Mouse (Mus musculus): Measurements from ENCODE around the gene Piwil4. TPM values are rescaled to one million over a fixed set of nuclear protein-coding genes. Genes with fewer than 3 reads are reported as not detected.
"Not testable (repeated sequence)": the region's sequence is repeated elsewhere in the genome, so short reads cannot be mapped to it uniquely, and the experiment has no call there.

The Piwil4 gene
- polyA plus RNA-seq, 2 experiments = 0.08 to 0.18 TPM

GRCm38 (mm10) chr9:14717689-14718331 lies 22.7 kb downstream of the Piwil4 start:
- WGBS = 63% methylated on average over 14 of the region's 14 CpGs
- Histone ChIP-seq H3K9me3 (ENCODE audit: control insufficient read depth, low read length) (no peaks in the 10 kb centered on the region), H3K4me2 (replicated peaks; ENCODE audit: low read depth, low read length, severe bottlenecking) (no peak overlapping the region), H3K27ac (replicated peaks; ENCODE audit: low read depth, low read length) (no peak overlapping the region), H3K36me3 (ENCODE audit: control insufficient read depth, insufficient read depth, low read length) (no peaks in the 10 kb centered on the region), H3K9ac (ENCODE audit: low read depth, low read length, severe bottlenecking) (no peak overlapping the region), H3K27me3 (ENCODE audit: control insufficient read depth, insufficient read depth, low read length) (no peaks in the 10 kb centered on the region), H3K4me1 (ENCODE audit: control insufficient read depth, insufficient read depth, low read length) (no peaks in the 10 kb centered on the region), H3K4me3 (replicated peaks; ENCODE audit: low read length) (no peak overlapping the region)
- TF ChIP-seq POLR2A (IDR thresholded peaks at IDR 0.05; ENCODE audit: borderline replicate concordance, extremely low read depth, insufficient read depth, insufficient read length) = no peak
- no peak for DNase-seq (ENCODE audit: low spot score)
- ATAC-seq (ENCODE audit: low FRiP score, low read depth) = no peak; the same call in 1 of the 2 replicates

GRCm38 (mm10) chr9:14715258-14715657 lies 25.3 kb downstream of the Piwil4 start:
- TF ChIP-seq POLR2A (IDR thresholded peaks at IDR 0.05; ENCODE audit: borderline replicate concordance, extremely low read depth, insufficient read depth, insufficient read length) = no peak
- no peaks in the 10 kb centered on the region for H3K9me3 ChIP-seq (ENCODE audit: control insufficient read depth, low read length)
- no peaks in the 10 kb centered on the region for H3K36me3 ChIP-seq (ENCODE audit: control insufficient read depth, insufficient read depth, low read length)
- no peak overlapping the region for H3K4me3 ChIP-seq (replicated peaks; ENCODE audit: low read length)
- no peak overlapping the region for H3K4me2 ChIP-seq (replicated peaks; ENCODE audit: low read depth, low read length, severe bottlenecking)
- ATAC-seq (ENCODE audit: low FRiP score, low read depth) = no peak
- 79% methylated on average over 15 of the region's 15 CpGs for WGBS
- no peak overlapping the region for H3K9ac ChIP-seq (ENCODE audit: low read depth, low read length, severe bottlenecking)
- no peaks in the 10 kb centered on the region for H3K4me1 ChIP-seq (ENCODE audit: control insufficient read depth, insufficient read depth, low read length)
- H3K27ac ChIP-seq (replicated peaks; ENCODE audit: low read depth, low read length) = no peak overlapping the region
- no peak for DNase-seq (ENCODE audit: low spot score)
- H3K27me3 ChIP-seq (ENCODE audit: control insufficient read depth, insufficient read depth, low read length) = no peaks in the 10 kb centered on the region

GRCm38 (mm10) chr9:14710910-14711309 lies 29.6 kb downstream of the Piwil4 start:
- H3K4me1 ChIP-seq (ENCODE audit: control insufficient read depth, insufficient read depth, low read length) = no peaks in the 10 kb centered on the region

GRCm38 (mm10) chr9:14705321-14706162 lies 35.0 kb downstream of the Piwil4 start:
- H3K4me3 ChIP-seq (replicated peaks; ENCODE audit: low read length) = no peak overlapping the region
- H3K4me1 ChIP-seq (ENCODE audit: control insufficient read depth, insufficient read depth, low read length) = no peaks in the 10 kb centered on the region
- H3K4me2 ChIP-seq (replicated peaks; ENCODE audit: low read depth, low read length, severe bottlenecking) = no peak overlapping the region
- H3K9me3 ChIP-seq (ENCODE audit: control insufficient read depth, low read length) = no peaks in the 10 kb centered on the region
- H3K36me3 ChIP-seq (ENCODE audit: control insufficient read depth, insufficient read depth, low read length) = no peaks in the 10 kb centered on the region
- H3K27ac ChIP-seq (replicated peaks; ENCODE audit: low read depth, low read length) = no peak overlapping the region; the same call in 1 of the 2 replicates
- H3K9ac ChIP-seq (ENCODE audit: low read depth, low read length, severe bottlenecking) = no peak overlapping the region
- H3K27me3 ChIP-seq (ENCODE audit: control insufficient read depth, insufficient read depth, low read length) = no peaks in the 10 kb centered on the region
- TF ChIP-seq POLR2A (IDR thresholded peaks at IDR 0.05; ENCODE audit: borderline replicate concordance, extremely low read depth, insufficient read depth, insufficient read length) = no peak
- 53% methylated on average over 13 of the region's 13 CpGs for WGBS
- no peak for ATAC-seq (ENCODE audit: low FRiP score, low read depth)
- no peak for DNase-seq (ENCODE audit: low spot score)

More at GRCm38 (mm10) chr9:14710910-14711309, 29.6 kb downstream of the Piwil4 start:
- Histone ChIP-seq H3K4me3 (replicated peaks; ENCODE audit: low read length) (no peak overlapping the region), H3K4me2 (replicated peaks; ENCODE audit: low read depth, low read length, severe bottlenecking) (no peak overlapping the region), H3K27ac (replicated peaks; ENCODE audit: low read depth, low read length) (no peak overlapping the region), H3K9ac (ENCODE audit: low read depth, low read length, severe bottlenecking) (no peak overlapping the region), H3K9me3 (ENCODE audit: control insufficient read depth, low read length) (no peaks in the 10 kb centered on the region), H3K36me3 (ENCODE audit: control insufficient read depth, insufficient read depth, low read length) (no peaks in the 10 kb centered on the region), H3K27me3 (ENCODE audit: control insufficient read depth, insufficient read depth, low read length) (no peaks in the 10 kb centered on the region)
- no peak for TF ChIP-seq POLR2A (IDR thresholded peaks at IDR 0.05; ENCODE audit: borderline replicate concordance, extremely low read depth, insufficient read depth, insufficient read length)
- no peak for DNase-seq (ENCODE audit: low spot score)
- WGBS = 91% methylated on average over 3 of the region's 3 CpGs
- no peak for ATAC-seq (ENCODE audit: low FRiP score, low read depth)

- H3K4me3 ChIP-seq (replicated peaks; ENCODE audit: low read length); H3K36me3 ChIP-seq (ENCODE audit: control insufficient read depth, insufficient read depth, low read length); H3K4me1 ChIP-seq (ENCODE audit: control insufficient read depth, insufficient read depth, low read length); H3K27me3 ChIP-seq (ENCODE audit: control insufficient read depth, insufficient read depth, low read length); ATAC-seq (ENCODE audit: low FRiP score, low read depth); H3K9me3 ChIP-seq (ENCODE audit: control insufficient read depth, low read length); DNase-seq (ENCODE audit: low spot score); H3K27ac ChIP-seq (replicated peaks; ENCODE audit: low read depth, low read length); H3K9ac ChIP-seq (ENCODE audit: low read depth, low read length, severe bottlenecking); H3K4me2 ChIP-seq (replicated peaks; ENCODE audit: low read depth, low read length, severe bottlenecking): not testable (repeated sequence)
- 88% methylated on average over 1 of the region's 1 CpGs for WGBS
Measured at GRCm38 (mm10) chr9:14700795-14701194, 39.7 kb downstream of the Piwil4 start.
